Mouse (Mus musculus) cerebellum, adult 2 months (tissue): ENCODE measurements at regions not wholly inside any gene's neighbourhood (a gene's known extent, or its start where the extent isn't known, plus 50 kb on each side); places are given as distances from the start of the nearest gene placed in this dataset.

Experiments used
- CTCF ChIP-seq: fragments of 200-500 bp; IDR thresholded peaks from 2 replicates; pipeline ENCODE4 v1.5.1; 2011; ENCODE audit warnings: low read depth, mild to moderate bottlenecking, control low read depth, low read length, moderate library complexity, borderline replicate concordance; ENCODE audit not compliant: insufficient read depth
- POLR2A ChIP-seq: fragments of 200-500 bp; IDR thresholded peaks from 2 replicates; pipeline ENCODE4 v1.6.1; 2011; ENCODE audit warnings: low read length, control low read depth, borderline replicate concordance; ENCODE audit not compliant: insufficient read depth

- no peak for TF ChIP-seq POLR2A
- TF ChIP-seq CTCF: no peak
These were observed 172.5 kb downstream of the Qk start for GRCm38 (mm10) chr17:10147106-10147505.
